Mouse (Mus musculus): ENCODE results near the gene Znhit2. TPM values are rescaled to one million over a fixed set of nuclear protein-coding genes. Genes with fewer than 3 reads are reported as not detected.

Znhit2 gene
- total RNA-seq, 1 experiment from 2014 or later = 11.6 TPM

DNA sequence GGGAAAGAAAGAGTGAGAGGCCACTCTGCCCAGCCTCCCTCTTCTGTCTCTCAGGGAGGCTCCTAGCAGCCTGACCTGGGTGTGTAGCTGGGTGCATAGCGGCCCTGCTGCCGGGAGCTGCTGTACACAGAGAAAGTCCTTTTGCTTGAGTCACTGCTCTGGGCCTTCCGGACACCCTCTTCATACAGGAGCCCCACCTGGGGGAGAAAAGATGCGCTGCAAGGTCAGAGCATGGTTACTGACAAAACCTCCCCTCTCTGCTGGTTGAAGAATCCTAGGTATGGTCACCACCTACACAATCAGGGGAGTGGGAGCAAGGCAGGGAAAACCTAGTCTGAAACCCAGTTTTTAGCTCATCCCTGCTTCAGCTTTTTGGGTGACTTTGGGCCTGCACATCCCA, 8.0 kb downstream of the Znhit2 start:
- no peak for ATAC-seq (replicated peaks; ENCODE audit: low read depth, poor library complexity, severe bottlenecking)

DNA sequence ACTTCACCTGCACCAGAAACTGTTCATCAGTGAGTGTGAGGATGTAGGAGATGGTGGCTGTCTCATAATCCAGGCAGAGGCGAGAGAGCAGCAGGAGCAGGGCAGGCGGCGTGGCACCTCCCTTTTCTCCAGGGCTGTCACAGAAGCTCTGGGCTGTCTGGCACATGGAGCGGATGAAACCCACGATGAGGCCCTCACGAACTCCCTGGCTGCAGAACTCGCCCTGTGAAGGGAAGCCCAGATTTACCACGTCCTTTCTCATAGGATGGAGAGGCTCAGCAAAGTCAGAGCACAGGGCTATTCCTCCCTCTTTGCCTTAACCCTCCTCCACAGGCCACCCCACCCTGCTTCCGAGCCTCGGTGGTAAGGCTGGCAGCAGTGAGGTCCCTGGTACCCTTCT, 8.9 kb downstream of the Znhit2 start:
- no peak for ATAC-seq (replicated peaks; ENCODE audit: low read depth, poor library complexity, severe bottlenecking)

DNA sequence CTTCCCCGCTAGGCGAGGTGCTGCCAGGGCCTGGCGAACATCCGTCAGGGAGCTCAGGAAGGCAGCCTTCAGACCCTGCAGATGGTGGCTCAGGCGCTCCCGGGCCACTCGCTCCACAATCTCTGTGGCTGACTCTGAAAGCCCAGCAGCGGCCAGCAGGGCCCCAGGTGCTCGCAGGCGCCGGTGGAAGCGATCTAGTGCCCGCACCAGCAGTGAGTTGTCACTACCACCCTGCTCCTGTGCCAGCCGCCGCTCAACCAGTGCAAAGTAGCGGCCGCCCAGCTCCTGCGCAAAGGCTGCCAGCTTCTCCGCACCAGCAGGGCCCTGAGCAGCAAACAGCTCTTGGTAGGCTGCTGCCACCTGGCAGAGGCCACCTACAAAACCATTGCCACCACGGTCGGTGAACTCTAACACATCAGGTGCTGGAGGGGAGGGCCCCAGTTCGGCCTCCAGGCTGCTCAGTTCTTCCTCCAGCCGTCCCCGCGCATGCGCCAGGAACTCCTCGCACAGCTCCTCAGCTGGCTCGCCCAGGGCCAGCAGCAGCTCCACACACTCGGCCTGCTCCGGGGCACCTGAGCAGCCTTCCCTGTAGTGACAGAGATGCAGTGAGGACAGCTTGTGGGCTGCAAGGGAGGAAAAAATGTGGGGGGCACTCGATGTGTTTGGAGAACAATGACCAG, 9.7 kb downstream of the Znhit2 start:
- ATAC-seq (replicated peaks; ENCODE audit: low read depth, poor library complexity, severe bottlenecking) = no peak

DNA sequence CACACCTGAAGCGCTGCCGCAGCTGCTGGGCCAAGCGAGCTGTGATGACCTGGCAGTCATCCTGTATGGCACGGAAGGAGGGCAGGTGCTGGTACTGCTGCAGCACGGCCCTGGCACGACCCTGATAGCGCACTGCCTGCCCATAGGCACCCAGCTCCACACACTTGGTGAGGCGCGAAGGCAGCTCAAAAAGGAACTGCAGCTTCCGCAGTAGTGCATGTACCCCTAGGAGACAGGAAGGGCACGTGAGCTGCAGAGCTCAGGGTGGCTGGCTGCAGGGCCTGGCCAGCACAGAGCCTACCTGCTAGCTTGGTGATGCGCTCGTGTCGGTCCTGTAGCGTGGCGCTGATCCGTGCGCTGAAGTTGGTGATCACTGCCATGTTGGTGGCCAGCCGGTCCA, 10.3 kb downstream of the Znhit2 start:
- ATAC-seq (replicated peaks; ENCODE audit: low read depth, poor library complexity, severe bottlenecking) = no peak

DNA sequence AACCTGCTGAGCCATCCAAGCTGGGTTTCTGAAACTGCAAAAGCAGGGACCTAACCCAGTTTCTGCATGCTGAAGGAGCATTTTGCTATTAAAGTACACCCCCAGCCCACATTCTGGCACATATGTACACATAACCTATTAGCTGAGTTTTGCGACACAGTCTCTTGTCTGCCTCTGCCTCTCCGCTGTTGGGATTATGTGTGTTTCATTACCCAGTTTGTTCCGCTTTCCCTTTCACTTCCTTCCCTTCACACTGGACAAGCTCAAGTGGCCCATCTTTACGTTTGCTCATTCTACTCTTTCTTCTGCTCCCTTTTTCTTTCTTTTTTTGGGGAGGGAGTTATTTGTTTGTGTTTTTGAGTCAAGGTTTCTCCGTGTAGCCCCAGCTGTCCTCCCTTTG, 12.9 kb downstream of the Znhit2 start:
- ATAC-seq (replicated peaks; ENCODE audit: low read depth, poor library complexity, severe bottlenecking) = no peak

DNA sequence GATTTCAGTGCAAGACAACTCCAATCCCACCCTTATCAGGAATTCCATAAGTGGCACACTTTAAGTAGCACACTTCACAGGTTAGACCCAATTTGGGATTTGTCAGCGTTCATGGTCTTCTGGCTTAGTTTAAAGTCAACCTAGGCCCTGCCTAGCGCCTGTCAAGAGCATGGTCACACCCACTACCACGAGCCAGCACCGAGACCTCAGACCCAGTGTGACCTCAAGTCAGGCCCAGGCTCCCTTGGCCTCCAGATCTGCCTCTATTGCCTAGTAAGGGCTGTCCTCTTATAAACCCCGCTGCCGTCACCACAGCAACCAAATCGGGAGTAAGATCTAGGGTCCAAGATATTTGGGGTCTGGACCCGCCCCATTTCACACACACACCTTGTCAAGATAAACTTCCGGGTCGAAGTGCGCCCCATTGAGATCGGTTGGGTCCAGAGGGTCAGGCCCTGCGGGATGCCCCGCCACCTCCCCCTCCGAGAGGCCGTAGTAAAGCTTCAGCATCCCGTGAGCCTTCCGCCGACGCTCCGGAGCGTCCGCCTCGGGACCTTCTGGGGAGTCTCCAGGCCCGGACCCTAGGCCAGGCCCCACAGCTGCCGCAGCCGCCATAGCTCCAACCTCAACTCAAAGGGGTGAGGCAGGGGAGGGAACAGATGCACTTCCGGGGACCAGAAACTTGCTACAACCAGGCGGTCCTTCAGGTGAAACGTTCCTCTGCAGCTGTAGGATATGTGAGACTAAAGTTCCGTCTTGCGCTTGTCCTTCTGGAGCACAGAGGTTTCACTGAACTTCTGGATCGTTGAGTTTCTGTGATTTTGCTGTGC, 15.8 kb downstream of the Znhit2 start, which contains the start of gene Vps51:
TSS of gene Vps51 (minus strand) at position 668 of the 830 bp plus-strand sequence.
- peak; percentile 96 for ATAC-seq (replicated peaks; ENCODE audit: low read depth, poor library complexity, severe bottlenecking)

DNA sequence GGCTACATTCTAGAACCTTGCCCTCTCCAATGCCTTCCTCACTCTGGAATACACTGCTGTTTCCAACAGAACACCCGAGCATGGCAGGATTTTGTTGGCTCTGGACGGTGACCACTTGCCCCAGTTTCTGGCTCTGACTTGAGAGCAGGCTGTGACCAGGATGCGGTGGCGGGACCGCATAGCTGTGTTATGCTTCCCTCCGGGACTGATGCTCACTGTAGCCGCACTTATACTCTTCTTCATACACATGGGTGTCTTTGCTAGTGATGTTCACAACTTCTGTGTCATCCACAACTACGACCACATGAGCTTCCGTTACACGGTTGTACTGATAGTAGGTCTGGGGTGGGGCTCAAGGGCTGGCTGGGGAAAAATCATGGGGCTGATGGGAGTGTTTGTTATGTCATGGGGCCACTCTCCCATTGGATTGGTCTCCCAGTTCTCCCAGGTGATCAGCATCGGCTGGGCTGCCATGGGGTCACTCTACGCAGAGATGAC, 19.0 kb downstream of the Znhit2 start, which contains the start of gene Tmem262:
TSS of gene Tmem262 (plus strand) at position 51 of the 498 bp plus-strand sequence.
- ATAC-seq (replicated peaks; ENCODE audit: low read depth, poor library complexity, severe bottlenecking) = no peak

DNA sequence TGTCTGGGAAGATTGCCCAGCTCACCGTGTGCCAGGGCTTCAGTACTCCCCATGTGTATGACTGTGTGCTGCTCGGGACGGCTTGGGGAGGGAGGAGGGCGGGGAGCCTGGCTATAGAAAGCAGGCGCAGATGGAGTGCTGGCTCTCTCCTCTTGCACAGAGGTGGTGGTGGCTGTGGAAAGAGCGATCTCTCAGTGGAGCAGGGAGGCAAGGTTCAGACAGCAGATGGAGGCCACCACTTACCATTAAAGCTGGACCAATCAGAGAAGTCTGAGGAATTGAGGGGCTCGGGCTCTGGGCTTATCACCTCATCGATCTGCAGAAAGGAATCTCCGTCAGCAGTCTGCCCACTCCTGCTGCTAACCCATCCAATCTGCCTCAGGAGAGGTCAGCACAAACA, 21.2 kb downstream of the Znhit2 start, which contains the start of gene Gm28374:
TSS of gene Gm28374 (minus strand) at position 101 of the 400 bp plus-strand sequence.
- ATAC-seq (replicated peaks; ENCODE audit: low read depth, poor library complexity, severe bottlenecking) = no peak

DNA sequence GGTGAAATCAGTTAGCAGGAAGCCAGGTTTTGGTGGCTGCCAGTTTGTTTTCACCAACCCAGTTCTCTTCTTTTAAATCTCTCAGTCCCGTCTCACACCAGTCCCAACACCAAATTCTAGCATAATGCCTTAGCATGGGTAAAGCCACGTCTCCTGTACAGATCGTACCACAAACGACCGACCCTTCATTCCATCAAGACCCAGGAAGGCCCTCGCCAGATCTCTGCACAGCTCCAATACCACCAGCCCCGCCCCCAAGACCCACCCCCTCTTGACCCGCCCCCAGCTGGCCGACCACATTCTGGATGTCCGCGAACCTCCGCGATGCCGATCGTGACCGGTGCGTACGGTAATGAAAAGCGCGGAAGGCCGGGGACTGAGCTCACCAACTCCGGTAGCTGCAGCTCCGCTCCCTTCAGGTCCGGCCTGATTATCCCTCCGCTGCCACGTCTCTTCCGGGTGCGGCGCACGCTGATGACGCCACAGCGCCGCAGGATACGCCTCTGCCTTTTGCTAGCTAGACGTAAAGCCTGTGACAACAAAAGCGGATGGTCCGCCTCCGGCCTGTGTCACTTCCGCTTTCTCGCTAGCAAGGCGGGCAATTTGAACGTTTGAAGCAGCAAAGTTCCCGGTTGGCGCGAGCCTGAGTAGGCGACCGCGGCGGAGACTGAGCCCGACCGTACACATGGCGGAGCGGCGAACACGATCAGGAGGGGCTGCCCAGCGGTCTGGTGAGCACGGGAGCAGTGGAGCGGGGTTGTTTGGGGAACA, 23.7 kb downstream of the Znhit2 start, which contains the start of the genes Zfpl1 and Cdca5:
TSS of gene Zfpl1 (minus strand) at position 479 of the 771 bp plus-strand sequence.
TSS of gene Cdca5 (plus strand) at position 506 of the 771 bp plus-strand sequence.
- ATAC-seq (replicated peaks; ENCODE audit: low read depth, poor library complexity, severe bottlenecking) = peak; percentile 94

DNA sequence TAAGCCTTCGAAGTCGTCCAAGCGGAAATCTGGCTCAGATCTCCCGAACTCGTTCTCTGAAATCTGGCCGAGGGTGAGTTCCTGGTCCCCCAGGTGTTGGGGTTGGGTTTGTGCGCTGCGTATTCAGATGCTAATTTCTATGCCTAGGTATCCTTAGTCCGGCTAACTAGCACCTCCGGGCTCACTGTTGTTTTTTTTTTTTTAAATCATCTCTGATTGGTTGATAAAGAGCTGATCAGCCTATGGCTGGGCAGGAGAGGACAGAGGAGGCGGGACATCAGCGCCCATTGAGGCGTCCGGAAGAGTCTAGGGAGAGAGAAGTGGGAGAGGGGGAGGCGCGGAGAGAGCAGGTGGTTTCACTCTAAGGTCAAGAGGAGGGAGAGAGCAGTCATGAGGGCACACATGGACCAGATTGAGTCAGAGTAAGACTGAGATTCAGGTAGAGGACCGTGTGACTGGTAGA, 24.5 kb downstream of the Znhit2 start:
- peak; percentile 83 for ATAC-seq (replicated peaks; ENCODE audit: low read depth, poor library complexity, severe bottlenecking)

DNA sequence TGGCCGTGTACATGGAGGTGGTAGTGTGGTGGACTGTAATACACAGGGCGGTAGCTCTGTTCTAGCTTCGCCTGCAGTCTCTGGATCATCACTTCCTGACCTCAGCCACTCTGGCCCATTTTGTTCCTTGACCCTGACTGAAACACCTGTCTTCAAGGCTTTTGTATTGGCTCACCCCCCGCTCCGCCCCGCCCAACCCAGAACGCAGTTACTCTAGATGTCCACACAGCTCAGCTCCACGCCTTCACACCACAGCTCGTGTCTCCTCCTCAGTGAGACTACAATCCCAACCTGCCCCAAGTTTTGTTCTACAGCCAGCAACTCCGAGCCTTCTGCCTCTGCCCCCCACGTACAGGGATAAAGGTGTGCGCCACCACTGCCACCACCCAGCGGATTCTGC, 27.8 kb downstream of the Znhit2 start:
- no peak for ATAC-seq (replicated peaks; ENCODE audit: low read depth, poor library complexity, severe bottlenecking)

DNA sequence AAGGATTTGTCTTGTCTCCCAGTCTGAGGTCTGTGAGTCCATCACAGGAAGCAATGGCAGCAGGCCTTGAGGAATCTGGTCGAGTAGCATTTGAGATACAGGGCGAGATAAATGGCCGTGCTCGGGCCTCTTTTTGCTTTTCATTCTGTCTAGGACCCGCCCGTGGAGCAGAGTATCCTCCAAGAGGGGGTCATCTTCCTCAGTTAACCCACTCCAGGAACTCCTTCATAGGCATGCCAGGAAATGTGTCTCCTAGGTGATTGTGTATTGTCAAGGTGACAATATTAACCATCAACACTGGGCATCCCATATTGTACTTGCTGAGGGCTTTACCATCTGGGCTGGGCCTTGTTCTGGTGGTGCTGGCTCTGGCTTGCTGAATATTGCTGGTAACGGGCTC, 33.1 kb downstream of the Znhit2 start, which contains the start of gene AC131692.1:
TSS of gene AC131692.1 (plus strand) at position 301 of the 400 bp plus-strand sequence.
- no peak for ATAC-seq (replicated peaks; ENCODE audit: low read depth, poor library complexity, severe bottlenecking)

DNA sequence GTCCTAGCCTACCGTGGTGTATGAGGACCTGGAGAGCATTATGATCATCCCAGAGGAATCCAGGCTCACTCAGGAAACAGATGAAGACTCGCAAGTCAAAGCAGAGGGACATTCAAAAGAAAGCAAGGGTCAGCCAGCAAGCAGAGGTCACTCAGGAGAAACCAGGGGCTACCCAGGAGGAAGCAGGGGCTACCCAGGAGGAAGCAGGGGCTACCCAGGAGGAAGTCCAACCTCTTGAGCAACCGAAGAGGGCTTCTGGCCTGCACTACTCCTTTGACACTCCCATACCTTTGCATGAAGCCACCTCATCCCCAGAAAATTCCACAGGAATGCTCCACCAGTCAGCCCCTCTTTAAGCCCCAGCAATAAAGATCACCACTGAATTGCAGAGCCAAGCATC, 36.9 kb downstream of the Znhit2 start:
- no peak for ATAC-seq (replicated peaks; ENCODE audit: low read depth, poor library complexity, severe bottlenecking)

DNA sequence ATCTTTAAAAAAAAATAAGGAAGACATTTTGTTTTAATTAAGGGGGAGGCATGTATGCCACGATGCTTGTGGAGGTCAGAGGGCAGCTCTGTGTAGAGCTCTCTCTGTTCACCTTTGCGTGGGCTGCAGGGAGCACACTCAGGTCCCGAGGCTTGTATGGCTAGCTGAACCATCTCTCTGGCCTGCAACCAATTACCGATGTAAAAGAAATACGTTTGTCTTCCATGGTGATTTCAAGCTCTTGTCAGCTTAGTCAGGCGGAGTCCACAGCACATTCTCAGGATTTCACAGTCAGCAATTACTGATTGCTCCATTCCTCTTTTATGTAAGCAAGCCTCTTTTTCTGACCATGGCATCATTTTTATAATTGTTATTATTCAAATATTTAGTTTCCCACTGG, 40.2 kb downstream of the Znhit2 start:
- no peak for ATAC-seq (replicated peaks; ENCODE audit: low read depth, poor library complexity, severe bottlenecking)

DNA sequence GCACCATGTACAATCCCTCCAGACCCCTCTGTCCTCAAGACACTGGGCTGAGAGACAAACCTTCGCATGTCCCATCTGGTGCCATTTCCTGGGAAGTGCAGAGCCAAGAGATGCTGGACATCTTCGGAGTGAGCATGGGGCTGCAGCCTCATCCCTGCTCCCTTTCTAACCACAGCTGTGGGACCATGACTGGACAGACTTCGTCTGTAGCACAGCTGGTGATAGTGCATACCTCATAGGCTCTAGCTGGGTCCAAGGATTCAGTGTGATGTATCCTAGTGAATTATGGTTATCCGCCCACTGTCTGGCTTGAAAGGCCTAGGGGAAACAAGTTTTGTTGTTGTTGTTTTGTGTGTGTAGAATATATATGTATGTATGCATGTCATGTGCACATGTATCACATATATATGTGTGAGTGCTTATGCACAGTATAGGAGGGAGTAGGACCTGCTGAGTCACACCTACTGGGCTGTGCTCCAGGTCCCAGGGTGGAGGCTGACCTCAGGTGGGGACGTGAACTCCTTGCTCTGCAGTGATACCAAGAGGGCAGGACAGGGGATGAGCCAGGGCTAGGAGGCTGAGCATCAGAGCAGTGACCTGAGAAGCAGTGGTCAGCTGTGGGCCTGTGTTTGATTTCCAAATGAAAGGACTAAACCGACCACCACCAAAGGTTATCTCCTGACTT, 41.3 kb downstream of the Znhit2 start:
- no peak for ATAC-seq (replicated peaks; ENCODE audit: low read depth, poor library complexity, severe bottlenecking)

DNA sequence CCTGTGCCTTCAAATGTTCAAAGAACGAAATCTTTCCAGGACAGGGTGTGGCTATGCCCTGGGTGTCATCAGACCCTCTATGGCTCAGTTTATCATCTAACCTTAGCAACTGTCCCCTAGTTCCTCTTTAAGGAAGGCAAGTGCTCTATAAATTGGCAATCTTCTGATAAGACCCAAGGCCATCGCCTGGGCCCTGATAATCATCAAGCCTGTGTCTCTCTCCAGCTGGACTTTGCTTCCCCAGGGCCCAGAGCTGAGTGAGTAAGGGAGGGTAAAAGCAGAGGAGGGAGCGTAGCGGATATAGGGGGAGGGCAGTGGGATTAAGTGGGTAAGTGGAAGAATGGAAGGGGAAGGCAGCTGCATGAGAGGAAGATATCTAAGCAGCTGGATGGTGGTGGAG, 43.5 kb downstream of the Znhit2 start:
- ATAC-seq (replicated peaks; ENCODE audit: low read depth, poor library complexity, severe bottlenecking) = no peak

DNA sequence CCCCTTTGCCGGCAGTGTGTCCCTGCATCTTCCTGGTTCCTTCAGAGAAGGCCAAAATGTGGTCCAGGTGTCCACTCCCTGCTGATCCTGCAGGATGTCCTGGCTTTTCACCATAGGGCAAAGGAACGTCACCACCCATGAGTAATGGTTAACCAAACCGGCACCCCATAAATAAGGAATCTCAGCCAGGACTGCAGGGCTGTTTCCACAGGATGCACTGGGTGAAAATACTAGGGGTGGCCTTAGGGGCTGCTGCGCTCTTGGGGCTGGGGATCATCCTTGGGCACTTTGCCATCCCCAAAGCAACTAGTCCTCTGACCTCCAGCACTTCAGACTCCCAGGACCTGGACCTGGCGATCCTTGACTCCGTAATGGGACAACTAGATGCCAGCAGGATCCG, 44.6 kb downstream of the Znhit2 start, which contains the start of gene Naaladl1:
TSS of gene Naaladl1 (plus strand) at position 197 of the 400 bp plus-strand sequence.
- ATAC-seq (replicated peaks; ENCODE audit: low read depth, poor library complexity, severe bottlenecking) = no peak
